In genomic region chr11:118577271-118577670, GRCm38 (mm10) we compare ENCODE assay signal across 22 mouse cellular contexts.
DNase-seq lines count a peak whose midpoint lies in the region; ATAC-seq and TF ChIP-seq lines count a peak whose summit lies in the region.
"Had no signal": no experiment of that assay in that cellular context is flagged by ENCODE, and none has a peak within 500 bp of the region (broad histone marks: within the 10 kb centered on the region; RNA-seq: fewer than 3 reads in every experiment).

No protein-coding gene starts in this region.

- H3K36me3 ChIP-seq in hindbrain, embryonic 14.5 days (replicated peaks; ENCODE audit: control insufficient read depth, insufficient read depth): no peaks in the 10 kb centered on the region
- no peaks in the 10 kb centered on the region for H3K36me3 ChIP-seq in hindbrain, embryonic 16.5 days (ENCODE audit: control insufficient read depth, insufficient read depth, low read length)
- no peaks in the 10 kb centered on the region for H3K36me3 ChIP-seq in midbrain, embryonic 14.5 days (ENCODE audit: control insufficient read depth, insufficient read depth, low read length)
- H3K36me3 ChIP-seq in midbrain, postnatal 0 days (ENCODE audit: insufficient read depth, low read length): no peaks in the 10 kb centered on the region
- H3K36me3 ChIP-seq: embryonic facial prominence, embryonic 12.5 days; embryonic facial prominence, embryonic 15.5 days; hindbrain, embryonic 10.5 days; hindbrain, embryonic 15.5 days had no signal

- no peak for TF ChIP-seq CTCF in midbrain, postnatal 0 days (IDR thresholded peaks at IDR 0.05)

- no peaks in the 10 kb centered on the region for H3K9me3 ChIP-seq in hindbrain, embryonic 14.5 days (ENCODE audit: control insufficient read depth, low read length)
- no peaks in the 10 kb centered on the region for H3K9me3 ChIP-seq in hindbrain, embryonic 16.5 days (ENCODE audit: control insufficient read depth, low read length)
- H3K9me3 ChIP-seq in midbrain, embryonic 14.5 days (ENCODE audit: control insufficient read depth, low read length): no peaks in the 10 kb centered on the region
- no peaks in the 10 kb centered on the region for H3K9me3 ChIP-seq in midbrain, postnatal 0 days (ENCODE audit: low read length)
- H3K9me3 ChIP-seq: embryonic facial prominence, embryonic 12.5 days; embryonic facial prominence, embryonic 15.5 days; hindbrain, embryonic 10.5 days; hindbrain, embryonic 15.5 days had no signal

- 44% methylated on average over 13 of the region's 15 CpGs for WGBS in hindbrain, embryonic 14.5 days
- 45% methylated on average over 15 of the region's 15 CpGs for WGBS in hindbrain, embryonic 16.5 days
- WGBS in midbrain, embryonic 14.5 days: 44% methylated on average over 15 of the region's 15 CpGs
- WGBS in midbrain, postnatal 0 days: 39% methylated on average over 15 of the region's 15 CpGs

- H3K9ac ChIP-seq in hindbrain, embryonic 14.5 days: 0 out of 2 replicates have a peak overlapping the region, but pooled peaks have one; percentile 11
- H3K9ac ChIP-seq in hindbrain, embryonic 16.5 days (ENCODE audit: low read depth, low read length): no peak overlapping the region
- H3K9ac ChIP-seq in midbrain, embryonic 14.5 days (replicated peaks; ENCODE audit: low read length): no peak overlapping the region
- H3K9ac ChIP-seq in midbrain, postnatal 0 days (replicated peaks; ENCODE audit: low read length, poor library complexity, severe bottlenecking): no peak overlapping the region
- H3K9ac ChIP-seq: embryonic facial prominence, embryonic 12.5 days; embryonic facial prominence, embryonic 15.5 days; forebrain, postnatal 0 days; hindbrain, embryonic 15.5 days had no signal

- H3K4me2 ChIP-seq in hindbrain, embryonic 14.5 days (replicated peaks): no peak overlapping the region
- no peak overlapping the region for H3K4me2 ChIP-seq in hindbrain, embryonic 16.5 days (ENCODE audit: low read length)
- H3K4me2 ChIP-seq in midbrain, embryonic 14.5 days (ENCODE audit: low read length): no peak overlapping the region
- H3K4me2 ChIP-seq in midbrain, postnatal 0 days (ENCODE audit: low read depth, low read length, poor library complexity, severe bottlenecking): no peak overlapping the region
- H3K4me2 ChIP-seq: embryonic facial prominence, embryonic 12.5 days; embryonic facial prominence, embryonic 15.5 days; heart, embryonic 11.5 days; hindbrain, embryonic 15.5 days had no signal

- peaks cover under 1% of the 10 kb centered on the region; the same call in 1 of the 2 replicates for H3K27me3 ChIP-seq in hindbrain, embryonic 14.5 days (ENCODE audit: control insufficient read depth, insufficient read depth, low read length)
- peaks cover 3% of the 10 kb centered on the region; the same call in 1 of the 2 replicates for H3K27me3 ChIP-seq in hindbrain, embryonic 16.5 days (replicated peaks; ENCODE audit: control insufficient read depth, insufficient read depth, low read length)
- peaks cover 1% of the 10 kb centered on the region; the same call in 1 of the 2 replicates for H3K27me3 ChIP-seq in midbrain, embryonic 14.5 days (ENCODE audit: control insufficient read depth, insufficient read depth, low read length)
- H3K27me3 ChIP-seq in midbrain, postnatal 0 days (ENCODE audit: insufficient read depth, low read length): no peaks in the 10 kb centered on the region

- H3K4me3 ChIP-seq in hindbrain, embryonic 14.5 days (replicated peaks; ENCODE audit: low read length): no peak overlapping the region
- no peak overlapping the region for H3K4me3 ChIP-seq in hindbrain, embryonic 16.5 days (ENCODE audit: low read length)
- no peak overlapping the region for H3K4me3 ChIP-seq in midbrain, embryonic 14.5 days (replicated peaks; ENCODE audit: low read depth, low read length)
- H3K4me3 ChIP-seq in midbrain, postnatal 0 days (ENCODE audit: low read depth, low read length): no peak overlapping the region
- H3K4me3 ChIP-seq: embryonic facial prominence, embryonic 12.5 days; embryonic facial prominence, embryonic 15.5 days; gastrocnemius, adult 2 months; hindbrain, embryonic 10.5 days; hindbrain, embryonic 15.5 days had no signal

- peaks cover 50% of the 10 kb centered on the region for H3K4me1 ChIP-seq in hindbrain, embryonic 14.5 days (replicated peaks; ENCODE audit: control insufficient read depth, insufficient read depth, low read length)
- H3K4me1 ChIP-seq in hindbrain, embryonic 16.5 days (ENCODE audit: control insufficient read depth, insufficient read depth, low read depth, low read length): peaks cover 21% of the 10 kb centered on the region
- peaks cover 17% of the 10 kb centered on the region; the same call in 1 of the 2 replicates for H3K4me1 ChIP-seq in midbrain, embryonic 14.5 days (ENCODE audit: control insufficient read depth, insufficient read depth, low read length)
- H3K4me1 ChIP-seq in midbrain, postnatal 0 days (ENCODE audit: insufficient read depth, low read length): peaks cover 12% of the 10 kb centered on the region; the same call in 1 of the 2 replicates
- H3K4me1 ChIP-seq: embryonic facial prominence, embryonic 12.5 days; embryonic facial prominence, embryonic 15.5 days had no signal

- peak overlapping the region; percentile 26; the same call in 1 of the 2 replicates for H3K27ac ChIP-seq in hindbrain, embryonic 14.5 days
- no peak overlapping the region for H3K27ac ChIP-seq in hindbrain, embryonic 16.5 days (ENCODE audit: low read depth, low read length)
- H3K27ac ChIP-seq in midbrain, embryonic 14.5 days (replicated peaks; ENCODE audit: low read depth, low read length): 0 out of 2 replicates have a peak overlapping the region, but pooled peaks have one; percentile 20
- H3K27ac ChIP-seq in midbrain, postnatal 0 days (ENCODE audit: low read depth, low read length): no peak overlapping the region
- H3K27ac ChIP-seq: embryonic facial prominence, embryonic 12.5 days; embryonic facial prominence, embryonic 15.5 days; gastrocnemius, adult 2 months; hindbrain, embryonic 10.5 days had no signal

- peak; percentile 62 to 73 for DNase-seq in cerebellum, postnatal 10 days
- DNase-seq in cerebellum, postnatal 4 days (ENCODE audit: low spot score in 2 of 2): no peak
- no peak for DNase-seq in hindbrain, embryonic 14.5 days (ENCODE audit: low spot score)
- no peak for DNase-seq in midbrain, embryonic 14.5 days
- DNase-seq in midbrain, postnatal 0 days (ENCODE audit: low spot score): no peak
- peak; percentile 31 for DNase-seq in brain, adult 2 months (ENCODE audit: low read depth, low spot score)
- no peak for DNase-seq in retina, embryonic 14.5 days (ENCODE audit: low spot score)
- DNase-seq: adrenal gland, adult 8-10 months; adrenal gland, postnatal 25 days; gastrocnemius, adult 2 months; gastrocnemius, postnatal 14 days; heart, adult 11 months had no signal

- no peak for ATAC-seq in hindbrain, embryonic 14.5 days (ENCODE audit: low FRiP score)
- no peak for ATAC-seq in hindbrain, embryonic 16.5 days
- ATAC-seq in midbrain, embryonic 14.5 days (ENCODE audit: low FRiP score, low TSS enrichment): no peak
- ATAC-seq in midbrain, postnatal 0 days (ENCODE audit: low FRiP score): no peak
- ATAC-seq: activated CD4-positive, CD25-positive, alpha-beta regulatory T cell, adult 4 months; forebrain, embryonic 14.5 days; inflammation-experienced regulatory T-cells, adult 6 months had no signal

Comparison
In these comparisons a context has a peak if more than half of its experiments do, and no peak if none do; other contexts are left out.
1. DNase-seq: peak in cerebellum, postnatal 10 days (2 of 2) and brain, adult 2 months (single experiment); none in cerebellum, postnatal 4 days (0 of 2), hindbrain, embryonic 14.5 days (single experiment), midbrain, embryonic 14.5 days (single experiment), midbrain, postnatal 0 days (single experiment) and retina, embryonic 14.5 days (single experiment).
2. H3K27ac ChIP-seq: peak in hindbrain, embryonic 14.5 days (single experiment) and midbrain, embryonic 14.5 days (single experiment); none in hindbrain, embryonic 16.5 days (single experiment) and midbrain, postnatal 0 days (single experiment).